Mouse (Mus musculus): Measurements from ENCODE around the gene Nfx1.

GRCm38 (mm10) chr4:41046254-41046795, 75.6 kb downstream of the Nfx1 start:
- TF ChIP-seq CTCF (IDR thresholded peaks at IDR 0.05; ENCODE audit: extremely low read depth, insufficient read depth, insufficient read length, insufficient replicate concordance) (no peak), POLR2A (IDR thresholded peaks at IDR 0.05; ENCODE audit: low read depth, low read length) (no peak)

Data from spleen, adult 2 months (tissue).